Mouse (Mus musculus) MEL-GATA-1-ER (cell line): Measurements from ENCODE around the gene Rarg.

Source experiments
- DNase-seq: peaks from one replicate; pipeline ENCODE4 v3.0.0-alpha.2; 2012; ENCODE audit warnings: low read depth; ENCODE audit errors: extremely low read depth

Gene Rarg

GRCm38 (mm10) chr15:102258076-102258470 lies 756 bp upstream of the Rarg start:
- no peak for DNase-seq

- no peak for DNase-seq
These were observed 701 bp downstream of the Rarg start for GRCm38 (mm10) chr15:102256431-102257201.

DNA sequence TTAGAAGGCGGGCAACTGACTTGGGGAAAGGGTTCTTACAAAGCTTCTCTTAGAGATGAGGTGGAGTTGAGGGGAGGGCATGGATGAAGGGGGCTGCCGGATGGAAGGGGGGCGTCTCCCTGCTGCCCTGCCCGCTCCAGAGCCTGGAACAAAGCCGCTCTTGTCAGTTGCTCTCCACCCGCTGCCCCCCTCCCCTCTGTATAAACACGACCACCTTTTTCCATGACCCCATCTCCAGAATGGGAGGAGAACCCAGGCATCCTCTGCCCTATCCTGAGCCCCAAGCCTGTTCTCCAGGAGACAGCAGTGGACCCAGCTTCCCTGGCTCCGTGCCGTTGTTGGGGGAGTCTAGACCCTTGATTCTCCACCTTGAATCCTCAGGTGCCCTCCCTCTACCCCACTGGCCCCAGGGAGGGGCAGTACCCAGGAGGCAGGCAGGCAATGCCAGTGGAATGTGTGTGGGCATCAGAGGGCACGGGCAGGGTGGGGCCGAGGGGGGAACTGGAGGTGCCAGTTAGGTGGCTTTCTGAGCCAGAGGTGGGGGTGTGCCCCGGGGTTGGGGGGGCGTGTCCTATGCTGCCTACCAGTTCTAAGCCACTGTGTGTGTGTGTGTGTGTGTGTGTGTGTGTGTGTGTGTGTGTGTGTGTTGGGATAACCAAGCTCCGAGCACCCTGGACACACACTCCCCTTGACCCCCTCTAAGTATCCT lies 1.6 kb downstream of the Rarg start:
- DNase-seq = no peak

- no peak for DNase-seq
These were observed 6.8 kb downstream of the Rarg start for GRCm38 (mm10) chr15:102250521-102250920.

DNA sequence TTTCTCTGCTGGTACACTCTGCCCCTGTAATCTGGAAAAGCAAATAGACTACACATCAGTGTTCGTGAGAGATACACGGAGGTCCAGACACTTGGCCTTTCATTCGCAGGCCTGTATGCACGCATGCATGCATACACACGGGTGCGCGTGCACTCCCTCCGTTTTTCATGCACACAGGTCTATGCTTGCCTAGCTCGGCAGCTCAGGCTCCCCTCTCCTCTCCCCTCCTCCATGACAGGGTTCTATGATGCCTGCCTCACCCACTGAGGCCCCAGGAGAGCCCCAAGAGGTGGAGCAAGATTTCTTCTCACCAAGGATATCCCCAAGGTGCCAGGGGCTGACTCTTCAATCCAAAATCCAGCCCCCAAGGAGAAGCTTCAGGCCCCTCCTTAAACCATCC lies 7.3 kb downstream of the Rarg start:
- DNase-seq = no peak

- no peak for DNase-seq
These were observed 8.0 kb downstream of the Rarg start for GRCm38 (mm10) chr15:102249251-102249691.

DNA sequence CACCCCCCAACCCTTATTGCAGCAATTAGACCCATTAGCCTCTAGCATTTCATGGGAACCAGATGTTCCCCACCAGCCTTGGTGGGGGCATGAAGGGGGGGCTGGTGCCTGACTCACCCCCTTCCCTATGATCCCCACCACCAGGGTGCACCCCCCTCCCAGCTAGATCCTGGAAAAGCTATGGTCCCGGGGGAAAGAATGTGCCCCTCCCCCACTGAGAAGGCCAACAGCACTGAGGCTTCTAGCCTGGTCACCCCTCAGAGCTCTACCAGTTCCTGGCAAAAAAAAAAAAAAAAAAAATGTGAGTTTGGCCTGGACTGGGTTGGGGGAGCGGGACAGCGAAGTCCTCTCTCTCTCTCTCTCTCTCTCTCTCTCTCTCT lies 8.5 kb downstream of the Rarg start:
- no peak for DNase-seq

DNA sequence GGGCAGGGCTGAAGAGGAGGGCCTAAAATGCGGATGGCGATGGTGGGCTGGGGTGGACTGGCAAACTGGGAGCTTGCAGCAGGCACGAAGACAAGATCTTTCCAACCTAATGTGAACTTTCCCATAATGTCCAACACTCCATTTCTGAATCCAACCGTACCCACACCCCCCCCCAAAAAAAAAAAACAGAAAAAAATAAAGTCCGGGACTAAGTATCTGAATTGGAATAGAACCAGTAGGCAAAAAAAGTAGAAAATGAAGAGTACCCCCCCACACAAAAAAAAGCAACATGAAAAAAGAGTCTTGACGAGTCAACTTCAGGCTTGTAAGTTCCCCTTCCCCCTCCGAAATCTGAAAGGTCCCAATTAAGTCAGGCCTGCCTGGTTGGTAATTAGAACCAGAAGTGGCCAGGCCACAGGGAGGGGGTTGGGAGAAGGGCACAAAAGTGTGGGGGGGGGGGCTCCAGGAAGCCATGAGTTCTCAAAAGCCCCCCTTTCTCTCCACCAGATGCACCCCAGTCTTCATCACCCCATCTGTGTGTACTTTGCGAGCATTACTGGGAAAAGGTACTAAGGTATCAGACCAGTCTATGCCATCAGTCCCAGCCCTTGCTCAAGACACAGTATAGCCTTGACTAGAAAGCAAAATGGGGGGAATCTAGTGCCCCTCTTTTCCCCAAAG lies 9.0 kb downstream of the Rarg start:
- DNase-seq = no peak

- peak; percentile 61 for DNase-seq
These were observed 9.8 kb downstream of the Rarg start for GRCm38 (mm10) chr15:102247252-102248130.

GRCm38 (mm10) chr15:102246866-102247251 lies 10.5 kb downstream of the Rarg start:
- peak; percentile 85 for DNase-seq

- peak; percentile 93 for DNase-seq
These were observed 11.2 kb downstream of the Rarg start for GRCm38 (mm10) chr15:102245891-102246741.

DNA sequence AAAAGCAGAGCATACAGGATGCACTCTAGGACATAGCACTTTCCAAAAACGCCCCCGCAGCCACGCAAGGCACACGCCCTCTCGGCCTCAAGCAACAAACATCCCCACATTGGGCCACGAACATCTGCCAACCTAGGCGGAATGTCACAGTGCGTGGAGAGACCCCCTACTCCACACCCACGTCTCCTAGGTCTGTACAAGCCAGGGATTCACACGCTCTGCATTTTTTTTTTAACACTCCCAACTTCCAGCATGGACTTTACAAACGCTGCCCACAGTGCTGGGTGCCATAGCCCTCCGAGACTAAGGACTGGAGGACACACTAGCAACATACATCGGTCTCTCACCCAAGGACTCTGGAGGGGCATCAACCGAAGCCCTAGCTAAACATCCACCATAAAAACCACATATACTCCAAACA lies 11.8 kb downstream of the Rarg start:
- no peak for DNase-seq

- DNase-seq = no peak
These were observed 12.8 kb downstream of the Rarg start for GRCm38 (mm10) chr15:102244306-102245191.

GRCm38 (mm10) chr15:102243229-102244190 lies 13.8 kb downstream of the Rarg start:
- peak; percentile 56 for DNase-seq

- DNase-seq = no peak
These were observed 14.7 kb downstream of the Rarg start for GRCm38 (mm10) chr15:102242404-102243228.

GRCm38 (mm10) chr15:102240607-102241006 lies 16.7 kb downstream of the Rarg start:
- DNase-seq = no peak

DNA sequence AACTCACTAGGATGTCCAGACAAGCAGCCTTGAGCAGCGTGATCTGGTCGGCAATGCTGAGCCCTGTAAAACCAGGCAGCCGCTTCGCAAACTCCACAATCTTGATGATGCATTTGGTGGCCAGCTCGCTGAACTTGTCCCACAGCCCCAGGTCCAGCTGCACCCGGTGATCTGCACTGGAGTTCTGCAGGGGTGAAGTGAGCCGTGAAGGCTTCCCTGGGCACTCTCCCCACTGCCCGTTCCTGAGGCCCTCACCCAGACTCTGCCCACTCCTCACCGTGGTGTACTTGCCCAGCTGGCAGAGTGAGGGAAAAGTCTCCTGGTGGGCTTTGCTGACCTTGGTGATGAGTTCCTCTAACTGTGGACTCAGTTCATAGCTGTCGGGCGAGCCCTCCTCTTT lies 17.5 kb downstream of the Rarg start:
- no peak for DNase-seq
